ENCODE assay signal across 8 mouse cellular contexts in the genomic region with DNA sequence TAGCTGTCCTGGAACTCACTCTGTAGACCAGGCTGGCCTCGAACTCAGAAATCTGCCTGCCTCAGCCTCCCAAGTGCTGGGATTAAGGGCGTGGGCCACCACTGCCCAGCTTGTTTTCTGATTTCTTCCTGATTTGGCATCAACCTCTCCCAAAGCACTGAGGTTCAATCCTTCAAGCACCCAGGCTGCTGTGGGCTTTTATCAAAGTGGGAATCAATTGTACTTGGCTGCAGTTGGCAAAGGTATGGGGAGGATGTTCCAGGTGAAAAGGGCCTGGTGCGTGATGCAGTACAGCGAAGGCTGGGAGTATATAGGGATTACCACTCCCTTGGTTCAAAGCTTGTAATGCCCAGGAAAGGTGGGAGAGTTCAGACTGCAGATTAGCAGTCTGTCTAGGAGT. TPM values are rescaled to one million over a fixed set of nuclear protein-coding genes. Genes with fewer than 3 reads are reported as not detected.
DNase-seq lines count a peak whose midpoint lies in the region; ATAC-seq and TF ChIP-seq lines count a peak whose summit lies in the region.

No protein-coding gene starts in this region.

- intact Hi-C loops in heart, postnatal 14 days (cut with DNase I) = no loop called here

- ATAC-seq in heart, embryonic 11.5 days (replicated peaks; ENCODE audit: insufficient number of reproducible peaks, low FRiP score, low TSS enrichment) = no peak
- ATAC-seq in heart, embryonic 16.5 days (replicated peaks; ENCODE audit: extremely low read depth, insufficient read depth, low FRiP score) = no peak
- ATAC-seq in liver, embryonic 16.5 days (ENCODE audit: low read depth) = no peak

- TF ChIP-seq EP300 in ES-Bruce4 (IDR thresholded peaks at IDR 0.05; ENCODE audit: insufficient read depth, low read depth, low read length) = no peak

- no peaks in the 10 kb centered on the region for H3K27me3 ChIP-seq in heart, embryonic 11.5 days (ENCODE audit: control insufficient read depth, insufficient read depth, low read length)
- no peaks in the 10 kb centered on the region for H3K27me3 ChIP-seq in ES-Bruce4 (ENCODE audit: control insufficient read depth, insufficient read depth, low read length, poor library complexity, severe bottlenecking)
- H3K27me3 ChIP-seq in heart, embryonic 16.5 days (ENCODE audit: control insufficient read depth, insufficient read depth, low read length) = no peaks in the 10 kb centered on the region
- H3K27me3 ChIP-seq in liver, embryonic 16.5 days (ENCODE audit: control insufficient read depth, insufficient read depth, low read depth, low read length) = no peaks in the 10 kb centered on the region

- no peaks in the 10 kb centered on the region for H3K9me3 ChIP-seq in heart, embryonic 11.5 days (replicated peaks; ENCODE audit: control insufficient read depth, low read length)
- no peaks in the 10 kb centered on the region for H3K9me3 ChIP-seq in ES-Bruce4 (replicated peaks; ENCODE audit: control insufficient read depth, insufficient read depth, low read length, poor library complexity, severe bottlenecking)
- no peaks in the 10 kb centered on the region for H3K9me3 ChIP-seq in heart, embryonic 16.5 days (replicated peaks; ENCODE audit: control insufficient read depth, low read length)
- no peaks in the 10 kb centered on the region for H3K9me3 ChIP-seq in liver, embryonic 16.5 days (replicated peaks; ENCODE audit: control insufficient read depth, low read length)

- no peak for DNase-seq in heart, postnatal 14 days
- no peak for DNase-seq in embryo, embryonic 10.5 days (ENCODE audit: low spot score)
- DNase-seq in gastrocnemius, postnatal 10 days = no peak
- DNase-seq in kidney, adult 11 months = no peak

- peak overlapping the region; percentile 75 for H3K4me2 ChIP-seq in heart, embryonic 11.5 days
- peak overlapping the region; percentile 83 for H3K4me2 ChIP-seq in heart, embryonic 16.5 days (ENCODE audit: low read depth, low read length)
- peak overlapping the region; percentile 55 for H3K4me2 ChIP-seq in liver, embryonic 16.5 days (ENCODE audit: low read depth, low read length)

- peak overlapping the region; percentile 83; the same call in 1 of the 2 replicates for H3K4me3 ChIP-seq in heart, embryonic 11.5 days (ENCODE audit: low read depth, low read length)
- H3K4me3 ChIP-seq in ES-Bruce4 (ENCODE audit: low read depth, low read length) = no peak overlapping the region
- peak overlapping the region; percentile 71 for H3K4me3 ChIP-seq in heart, embryonic 16.5 days (ENCODE audit: low read length)
- peak overlapping the region; percentile 74 for H3K4me3 ChIP-seq in liver, embryonic 16.5 days (ENCODE audit: low read depth, low read length)

- no peak for TF ChIP-seq CTCF in ES-Bruce4 (IDR thresholded peaks at IDR 0.05; ENCODE audit: low read depth, low read length)

- peaks cover 32% of the 10 kb centered on the region for H3K4me1 ChIP-seq in heart, embryonic 11.5 days (ENCODE audit: control insufficient read depth, insufficient read depth, low read length)
- peaks cover 2% of the 10 kb centered on the region for H3K4me1 ChIP-seq in ES-Bruce4 (ENCODE audit: control insufficient read depth, insufficient read depth, low read length)
- H3K4me1 ChIP-seq in heart, embryonic 16.5 days (ENCODE audit: control insufficient read depth, insufficient read depth, low read length) = peaks cover 32% of the 10 kb centered on the region
- peaks cover 53% of the 10 kb centered on the region for H3K4me1 ChIP-seq in liver, embryonic 16.5 days (ENCODE audit: control insufficient read depth, low read depth, low read length)

- H3K36me3 ChIP-seq in heart, embryonic 11.5 days (ENCODE audit: control insufficient read depth, insufficient read depth, low read length) = peaks cover 12% of the 10 kb centered on the region
- H3K36me3 ChIP-seq in ES-Bruce4 (ENCODE audit: control insufficient read depth, insufficient read depth, low read length, poor library complexity, severe bottlenecking) = peaks cover 27% of the 10 kb centered on the region
- H3K36me3 ChIP-seq in heart, embryonic 16.5 days (ENCODE audit: control insufficient read depth, insufficient read depth) = peaks cover 7% of the 10 kb centered on the region
- peaks cover 29% of the 10 kb centered on the region for H3K36me3 ChIP-seq in liver, embryonic 16.5 days (ENCODE audit: control insufficient read depth, insufficient read depth)

- 62% methylated on average over 4 of the region's 4 CpGs for WGBS in heart, embryonic 11.5 days (ENCODE audit: insufficient replicate concordance)
- WGBS in heart, embryonic 16.5 days = 63% methylated on average over 4 of the region's 4 CpGs
- WGBS in liver, embryonic 16.5 days (ENCODE audit: insufficient replicate concordance) = 52% methylated on average over 4 of the region's 4 CpGs

- 0 out of 2 replicates have a peak overlapping the region, but pooled peaks have one; percentile 39 for H3K9ac ChIP-seq in heart, embryonic 11.5 days (ENCODE audit: low read depth, low read length)
- H3K9ac ChIP-seq in ES-Bruce4 (ENCODE audit: low read depth, poor library complexity, severe bottlenecking) = 0 out of 2 replicates have a peak overlapping the region, but pooled peaks have one; percentile 10
- peak overlapping the region; percentile 58 for H3K9ac ChIP-seq in heart, embryonic 16.5 days (ENCODE audit: low read length)
- peak overlapping the region; percentile 25; the same call in 1 of the 2 replicates for H3K9ac ChIP-seq in liver, embryonic 16.5 days (ENCODE audit: low read depth, low read length)

- 0 out of 2 replicates have a peak overlapping the region, but pooled peaks have one; percentile 35 for H3K27ac ChIP-seq in heart, embryonic 11.5 days (ENCODE audit: low read depth, low read length)
- no peak overlapping the region for H3K27ac ChIP-seq in ES-Bruce4 (ENCODE audit: insufficient read depth, low read length)
- no peak overlapping the region for H3K27ac ChIP-seq in heart, embryonic 16.5 days (ENCODE audit: low read length)
- peak overlapping the region; percentile 5; the same call in 1 of the 2 replicates for H3K27ac ChIP-seq in liver, embryonic 16.5 days (ENCODE audit: low read length)

- TF ChIP-seq POLR2A in ES-Bruce4 (IDR thresholded peaks at IDR 0.05; ENCODE audit: insufficient read depth, low read length) = no peak

RNA-seq across cellular contexts. Expression of a gene that starts 0.5 kb away (rescaled TPM):
- 119 and 138 TPM in 2 replicates for polyA plus RNA-seq in heart, embryonic 11.5 days (2014; fragmentation: Nextera tagmentation; extraction: Ambion mirVana)
- total RNA-seq in heart, postnatal 14 days (2021) = 10 to 100 TPM; 11.0 to 15.4 TPM
- 117 and 120 TPM in 2 replicates for polyA plus RNA-seq in ES-Bruce4 (2011; ENCODE audit: insufficient read depth, insufficient read length, low read depth, missing spikeins)
- polyA plus RNA-seq in heart, embryonic 16.5 days (2015; fragmentation: Nextera tagmentation; extraction: Ambion mirVana) = 88.3 and 94.7 TPM in 2 replicates
- 128 and 136 TPM in 2 replicates for polyA plus RNA-seq in liver, embryonic 16.5 days (2015; fragmentation: Nextera tagmentation; extraction: Ambion mirVana)
- total RNA-seq in gastrocnemius, postnatal 10 days (2021) = 10 to 100 TPM; 15.5 to 23.7 TPM

RNA-seq across cellular contexts. Expression of a gene that starts 3.0 kb away (rescaled TPM):
- 40.1 and 41.8 TPM in 2 replicates for polyA plus RNA-seq in heart, embryonic 11.5 days (2014; fragmentation: Nextera tagmentation; extraction: Ambion mirVana)
- total RNA-seq in heart, postnatal 14 days (2021) = 10 to 100 TPM; 34.7 to 38.9 TPM
- polyA plus RNA-seq in ES-Bruce4 (2011; ENCODE audit: insufficient read depth, insufficient read length, low read depth, missing spikeins) = 17.4 and 24.2 TPM in 2 replicates
- 54.9 and 58.0 TPM in 2 replicates for polyA plus RNA-seq in heart, embryonic 16.5 days (2015; fragmentation: Nextera tagmentation; extraction: Ambion mirVana)
- 56.9 and 60.3 TPM in 2 replicates for polyA plus RNA-seq in liver, embryonic 16.5 days (2015; fragmentation: Nextera tagmentation; extraction: Ambion mirVana)
- 10 to 100 TPM; 21.4 to 34.4 TPM for total RNA-seq in gastrocnemius, postnatal 10 days (2021)

RNA-seq across cellular contexts. Expression of a gene that starts 24.2 kb away (rescaled TPM):
- 26.4 and 27.2 TPM in 2 replicates for polyA plus RNA-seq in heart, embryonic 11.5 days (2014; fragmentation: Nextera tagmentation; extraction: Ambion mirVana)
- 10 to 100 TPM; 26.7 to 27.4 TPM for total RNA-seq in heart, postnatal 14 days (2021)
- 0.81 and 1.2 TPM in 2 replicates for polyA plus RNA-seq in ES-Bruce4 (2011; ENCODE audit: insufficient read depth, insufficient read length, low read depth, missing spikeins)
- polyA plus RNA-seq in heart, embryonic 16.5 days (2015; fragmentation: Nextera tagmentation; extraction: Ambion mirVana) = 43.7 and 45.0 TPM in 2 replicates
- 0.51 and 1.6 TPM in 2 replicates for polyA plus RNA-seq in liver, embryonic 16.5 days (2015; fragmentation: Nextera tagmentation; extraction: Ambion mirVana)
- total RNA-seq in gastrocnemius, postnatal 10 days (2021) = 10 to 100 TPM; 69.0 to 70.3 TPM

RNA-seq across cellular contexts. Expression of a gene that starts 57.3 kb away (rescaled TPM):
- polyA plus RNA-seq in heart, embryonic 11.5 days (2014; fragmentation: Nextera tagmentation; extraction: Ambion mirVana) = 16.0 and 18.2 TPM in 2 replicates
- total RNA-seq in heart, postnatal 14 days (2021) = 10 to 100 TPM; 23.4 to 24.3 TPM
- polyA plus RNA-seq in ES-Bruce4 (2011; ENCODE audit: insufficient read depth, insufficient read length, low read depth, missing spikeins) = 16.7 and 18.3 TPM in 2 replicates
- 28.3 and 31.6 TPM in 2 replicates for polyA plus RNA-seq in heart, embryonic 16.5 days (2015; fragmentation: Nextera tagmentation; extraction: Ambion mirVana)
- 61.0 and 65.2 TPM in 2 replicates for polyA plus RNA-seq in liver, embryonic 16.5 days (2015; fragmentation: Nextera tagmentation; extraction: Ambion mirVana)
- total RNA-seq in gastrocnemius, postnatal 10 days (2021) = 10 to 100 TPM; 15.6 to 17.9 TPM

Comparison
In these comparisons a context has a peak if more than half of its experiments do, and no peak if none do; other contexts are left out.
1. H3K27ac ChIP-seq: peak in heart, embryonic 11.5 days (single experiment) and liver, embryonic 16.5 days (single experiment); none in ES-Bruce4 (single experiment) and heart, embryonic 16.5 days (single experiment).
2. RNA of a gene that starts 24.2 kb away (polyA plus RNA-seq): 43.7 to 45.0 TPM in heart, embryonic 16.5 days and 26.4 to 27.2 TPM in heart, embryonic 11.5 days; 0.51 to 1.6 TPM in liver, embryonic 16.5 days and 0.81 to 1.2 TPM in ES-Bruce4; every median in the first group is over 10 times any median in the second.
3. Peak in every context shown above with its lines, with median percentiles within 50 percentile points of each other: H3K4me2 ChIP-seq and H3K9ac ChIP-seq.